19 mouse cellular contexts compared by ENCODE assay signal in genomic region chr12:31984206-31984605, GRCm38 (mm10). TPM values are rescaled to one million over a fixed set of nuclear protein-coding genes. Genes with fewer than 3 reads are reported as not detected.
DNase-seq lines count a peak whose midpoint lies in the region; ATAC-seq and TF ChIP-seq lines count a peak whose summit lies in the region.
"Had no signal": no experiment of that assay in that cellular context is flagged by ENCODE, and none has a peak within 500 bp of the region (broad histone marks: within the 10 kb centered on the region; RNA-seq: fewer than 3 reads in every experiment).

No protein-coding gene starts in this region.

- H3K27ac ChIP-seq in heart, embryonic 13.5 days (replicated peaks): no peak overlapping the region
- H3K27ac ChIP-seq in heart, embryonic 12.5 days (ENCODE audit: poor library complexity, severe bottlenecking): no peak overlapping the region
- H3K27ac ChIP-seq in kidney, postnatal 0 days: no peak overlapping the region
- H3K27ac ChIP-seq in neural tube, embryonic 15.5 days (replicated peaks): 0 out of 2 replicates have a peak overlapping the region, but pooled peaks have one; percentile 5
- H3K27ac ChIP-seq in midbrain, embryonic 16.5 days (ENCODE audit: low read length): no peak overlapping the region
- H3K27ac ChIP-seq: neural tube, embryonic 13.5 days had no signal

- no peak for TF ChIP-seq CTCF in kidney, postnatal 0 days (IDR thresholded peaks at IDR 0.05; ENCODE audit: low read depth)

- no peaks in the 10 kb centered on the region for H3K36me3 ChIP-seq in heart, embryonic 13.5 days
- H3K36me3 ChIP-seq in heart, embryonic 12.5 days: no peaks in the 10 kb centered on the region
- H3K36me3 ChIP-seq in kidney, postnatal 0 days (ENCODE audit: insufficient read depth, low read length): no peaks in the 10 kb centered on the region
- 0 out of 2 replicates have a peak, but pooled peaks cover 6% of the 10 kb centered on the region for H3K36me3 ChIP-seq in neural tube, embryonic 15.5 days
- H3K36me3 ChIP-seq in midbrain, embryonic 16.5 days (ENCODE audit: control insufficient read depth, insufficient read depth, low read length): 0 out of 2 replicates have a peak, but pooled peaks cover 5% of the 10 kb centered on the region

- no peak overlapping the region for H3K4me3 ChIP-seq in heart, embryonic 13.5 days
- H3K4me3 ChIP-seq in heart, embryonic 12.5 days: no peak overlapping the region
- no peak overlapping the region for H3K4me3 ChIP-seq in kidney, postnatal 0 days (replicated peaks; ENCODE audit: low read depth, low read length)
- no peak overlapping the region for H3K4me3 ChIP-seq in neural tube, embryonic 15.5 days (replicated peaks)
- no peak overlapping the region for H3K4me3 ChIP-seq in midbrain, embryonic 16.5 days (ENCODE audit: low read depth, low read length)
- H3K4me3 ChIP-seq: neural tube, embryonic 13.5 days had no signal

- no peaks in the 10 kb centered on the region for H3K9me3 ChIP-seq in heart, embryonic 13.5 days
- H3K9me3 ChIP-seq in heart, embryonic 12.5 days (replicated peaks): no peaks in the 10 kb centered on the region
- no peaks in the 10 kb centered on the region for H3K9me3 ChIP-seq in kidney, postnatal 0 days (replicated peaks; ENCODE audit: low read length)
- no peaks in the 10 kb centered on the region for H3K9me3 ChIP-seq in neural tube, embryonic 15.5 days (replicated peaks)
- no peaks in the 10 kb centered on the region for H3K9me3 ChIP-seq in midbrain, embryonic 16.5 days (replicated peaks; ENCODE audit: control insufficient read depth, low read length, poor library complexity, severe bottlenecking)
- H3K9me3 ChIP-seq: neural tube, embryonic 13.5 days had no signal

- 57% methylated on average over 2 of the region's 2 CpGs for WGBS in heart, embryonic 13.5 days
- 55% methylated on average over 2 of the region's 2 CpGs for WGBS in heart, embryonic 12.5 days
- WGBS in kidney, postnatal 0 days: 53% methylated on average over 2 of the region's 2 CpGs
- 49% methylated on average over 2 of the region's 2 CpGs for WGBS in neural tube, embryonic 15.5 days
- WGBS in midbrain, embryonic 16.5 days: 43% methylated on average over 2 of the region's 2 CpGs

- no peak for DNase-seq in kidney, postnatal 0 days (ENCODE audit: low spot score)
- no peak for DNase-seq in kidney, adult 18-20 months
- DNase-seq in neural tube, embryonic 10.5 days (ENCODE audit: extremely low spot score, low spot score): no peak
- no peak for DNase-seq in thymus, postnatal 14 days
- DNase-seq: adrenal gland, postnatal 14 days; cerebellum, adult 8-10 months; gastrocnemius, postnatal 10 days; kidney, adult 9 months; layer of hippocampus, adult 9-11 months; lung, adult 2 months; lung, postnatal 4 days; right cerebral cortex, postnatal 14 days had no signal

- H3K4me1 ChIP-seq in heart, embryonic 13.5 days: peaks cover 13% of the 10 kb centered on the region; the same call in 1 of the 2 replicates
- peaks cover 11% of the 10 kb centered on the region; the same call in 1 of the 2 replicates for H3K4me1 ChIP-seq in heart, embryonic 12.5 days (replicated peaks)
- H3K4me1 ChIP-seq in kidney, postnatal 0 days (replicated peaks; ENCODE audit: insufficient read depth, low read length): peaks cover 3% of the 10 kb centered on the region; the same call in 1 of the 2 replicates
- peaks cover 5% of the 10 kb centered on the region; the same call in 1 of the 2 replicates for H3K4me1 ChIP-seq in neural tube, embryonic 15.5 days
- H3K4me1 ChIP-seq in midbrain, embryonic 16.5 days (ENCODE audit: control insufficient read depth, insufficient read depth, low read length): peaks cover 3% of the 10 kb centered on the region; the same call in 1 of the 2 replicates

- no peak overlapping the region for H3K9ac ChIP-seq in heart, embryonic 13.5 days
- no peak overlapping the region for H3K9ac ChIP-seq in heart, embryonic 12.5 days
- no peak overlapping the region for H3K9ac ChIP-seq in kidney, postnatal 0 days (ENCODE audit: low read depth, low read length)
- no peak overlapping the region for H3K9ac ChIP-seq in neural tube, embryonic 15.5 days (replicated peaks)
- no peak overlapping the region for H3K9ac ChIP-seq in midbrain, embryonic 16.5 days (ENCODE audit: low read depth, low read length)
- H3K9ac ChIP-seq: neural tube, embryonic 13.5 days had no signal

- peaks cover 2% of the 10 kb centered on the region; the same call in 1 of the 2 replicates for H3K27me3 ChIP-seq in heart, embryonic 13.5 days (replicated peaks)
- H3K27me3 ChIP-seq in heart, embryonic 12.5 days (replicated peaks): no peaks in the 10 kb centered on the region
- H3K27me3 ChIP-seq in kidney, postnatal 0 days (ENCODE audit: insufficient read depth, low read length): no peaks in the 10 kb centered on the region
- no peaks in the 10 kb centered on the region for H3K27me3 ChIP-seq in neural tube, embryonic 15.5 days (replicated peaks)
- H3K27me3 ChIP-seq in midbrain, embryonic 16.5 days (ENCODE audit: control insufficient read depth, insufficient read depth, low read depth, low read length): no peaks in the 10 kb centered on the region
- H3K27me3 ChIP-seq: neural tube, embryonic 13.5 days; Patski had no signal

- H3K4me2 ChIP-seq in heart, embryonic 13.5 days: 0 out of 2 replicates have a peak overlapping the region, but pooled peaks have one; percentile 13
- no peak overlapping the region for H3K4me2 ChIP-seq in heart, embryonic 12.5 days
- H3K4me2 ChIP-seq in kidney, postnatal 0 days (ENCODE audit: low read length): peak overlapping the region; percentile 13; the same call in 1 of the 2 replicates
- no peak overlapping the region for H3K4me2 ChIP-seq in neural tube, embryonic 15.5 days
- no peak overlapping the region for H3K4me2 ChIP-seq in midbrain, embryonic 16.5 days (ENCODE audit: low read length)
- H3K4me2 ChIP-seq: neural tube, embryonic 13.5 days had no signal

- no peak for ATAC-seq in heart, embryonic 13.5 days (ENCODE audit: extremely low read depth, insufficient number of reproducible peaks, low FRiP score, low TSS enrichment)
- ATAC-seq in heart, embryonic 12.5 days (ENCODE audit: insufficient number of reproducible peaks, low FRiP score): no peak
- ATAC-seq in kidney, postnatal 0 days (replicated peaks; ENCODE audit: low FRiP score, low read depth): no peak
- no peak for ATAC-seq in neural tube, embryonic 15.5 days (ENCODE audit: low FRiP score)
- ATAC-seq in midbrain, embryonic 16.5 days: 0 out of 2 replicates have a peak, but pooled peaks have one; percentile 11
- ATAC-seq: activated CD4-positive, CD25-positive, alpha-beta regulatory T cell, adult 4 months; Patski had no signal

RNA-seq across cellular contexts. Expression of gene Hbp1, which starts 33.9 kb away (rescaled TPM):
- 89.2 and 95.3 TPM in 2 replicates for polyA plus RNA-seq in heart, embryonic 13.5 days (2015; fragmentation: Nextera tagmentation; extraction: Ambion mirVana)
- polyA plus RNA-seq in heart, embryonic 12.5 days (2016; fragmentation: Nextera tagmentation; extraction: Ambion mirVana): 93.7 and 97.0 TPM in 2 replicates
- 119 and 122 TPM in 2 replicates for polyA plus RNA-seq in kidney, postnatal 0 days (2015; fragmentation: Nextera tagmentation; extraction: Ambion mirVana)
- polyA plus RNA-seq in neural tube, embryonic 15.5 days (2015; fragmentation: Nextera tagmentation; extraction: Ambion mirVana): 39.1 and 51.9 TPM in 2 replicates
- 39.8 and 43.2 TPM in 2 replicates for polyA plus RNA-seq in midbrain, embryonic 16.5 days (2015; fragmentation: Nextera tagmentation; extraction: Ambion mirVana)

Comparison
In these comparisons a context has a peak if more than half of its experiments do, and no peak if none do; other contexts are left out.
1. H3K4me2 ChIP-seq: peak in heart, embryonic 13.5 days (single experiment) and kidney, postnatal 0 days (single experiment); none in heart, embryonic 12.5 days (single experiment), neural tube, embryonic 15.5 days (single experiment) and midbrain, embryonic 16.5 days (single experiment).